Mouse (Mus musculus) neural tube, embryonic 15.5 days (tissue): ENCODE results near the gene Alox5. TPM values are rescaled to one million over a fixed set of nuclear protein-coding genes. Genes with fewer than 3 reads are reported as not detected.

Experiments used
- ATAC-seq: fragments of 200-750 bp; cut with Nextera tagmentation; 2 replicates; pipeline ENCODE4 v1.8.0; 2017; ENCODE audit warnings: mild to moderate bottlenecking, moderate TSS enrichment, moderate library complexity; ENCODE audit not compliant: low FRiP score
- H3K27ac ChIP-seq: fragments of 300-500 bp; sonication (generic); replicated peaks from 2 replicates; pipeline ENCODE4 v1.5.1; 2015; ENCODE audit warnings: mild to moderate bottlenecking, inconsistent platforms
- H3K27me3 ChIP-seq: fragments of 300-500 bp; sonication (generic); replicated peaks from 2 replicates; pipeline ENCODE4 v1.6.1; 2015; ENCODE audit warnings: inconsistent platforms
- H3K36me3 ChIP-seq: fragments of 300-500 bp; sonication (generic); 2 replicates; pipeline ENCODE4 v1.6.1; 2015; ENCODE audit warnings: inconsistent platforms
- H3K4me1 ChIP-seq: fragments of 300-500 bp; sonication (generic); 2 replicates; pipeline ENCODE4 v1.6.1; 2015; ENCODE audit warnings: inconsistent platforms
- H3K4me2 ChIP-seq: fragments of 300-500 bp; sonication (generic); 2 replicates; pipeline ENCODE4 v1.6.1; 2015; ENCODE audit warnings: inconsistent platforms, mild to moderate bottlenecking, moderate library complexity
- H3K4me3 ChIP-seq: fragments of 300-500 bp; sonication (generic); replicated peaks from 2 replicates; pipeline ENCODE4 v1.5.1; 2015; ENCODE audit warnings: mild to moderate bottlenecking, inconsistent platforms
- H3K9ac ChIP-seq: fragments of 300-500 bp; sonication (generic); replicated peaks from 2 replicates; pipeline ENCODE4 v1.6.1; 2015; ENCODE audit warnings: mild to moderate bottlenecking, inconsistent platforms
- H3K9me3 ChIP-seq: fragments of 300-500 bp; sonication (generic); replicated peaks from 2 replicates; pipeline ENCODE4 v1.6.1; 2016; ENCODE audit warnings: inconsistent platforms
- WGBS: fragments of 180-500 bp; shearing (Covaris S2); methylation state at CpG from one replicate; pipeline ENCODE4 v1.1.7; 2015; ENCODE audit warnings: mixed read lengths; 5-methylcytosine and 5-hydroxymethylcytosine counted together
- polyA plus RNA-seq: library from polyadenylated mRNA; unstranded; fragments of >200 nt; fragmentation: Nextera tagmentation; extraction: Ambion mirVana; gene quantifications from 2 replicates; pipeline ENCODE4 v1.2.1, GENCODE M21; 2015

The Alox5 gene
- polyA plus RNA-seq, 1 experiment from 2014 or later: 0.82 TPM

- no peak overlapping the region for H3K4me2 ChIP-seq
- H3K9me3 ChIP-seq: no peaks in the 10 kb centered on the region
- no peak for ATAC-seq
- no peaks in the 10 kb centered on the region for H3K36me3 ChIP-seq
- no peak overlapping the region for H3K27ac ChIP-seq
- no peak overlapping the region for H3K4me3 ChIP-seq
- no peaks in the 10 kb centered on the region for H3K27me3 ChIP-seq
- peaks cover 18% of the 10 kb centered on the region for H3K4me1 ChIP-seq
- H3K9ac ChIP-seq: no peak overlapping the region
- WGBS: 66% methylated on average over 2 of the region's 2 CpGs
These were observed 79.4 kb downstream of the Alox5 start for GRCm38 (mm10) chr6:116381605-116382004.

DNA sequence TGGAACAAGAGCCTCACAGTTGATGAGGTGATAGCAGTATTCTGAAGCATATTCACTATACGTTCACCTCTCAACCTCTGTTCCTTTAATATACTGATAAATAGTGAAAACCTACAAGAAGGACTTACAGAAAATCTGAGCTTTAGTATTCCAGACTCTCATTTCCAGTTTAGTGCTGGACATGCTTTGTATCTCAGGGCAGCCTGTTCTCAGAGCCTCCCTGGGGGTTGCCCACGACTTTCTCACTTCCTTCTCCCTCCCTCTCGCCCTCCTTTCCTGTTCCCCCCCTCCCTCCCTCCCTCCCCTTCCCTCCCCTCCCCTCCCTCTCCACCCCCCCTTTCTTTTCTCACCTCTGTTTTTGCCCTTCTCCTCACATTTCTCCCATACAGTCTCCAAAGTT is 80.8 kb downstream of the Alox5 start:
- 59% methylated on average over 3 of the region's 3 CpGs for WGBS
- no peak for ATAC-seq
- H3K9ac ChIP-seq: no peak overlapping the region

GRCm38 (mm10) chr6:116378892-116379291 is 82.1 kb downstream of the Alox5 start:
- Histone ChIP-seq H3K4me2 (no peak overlapping the region), H3K4me1 (peaks cover 10% of the 10 kb centered on the region), H3K4me3 (no peak overlapping the region), H3K27ac (no peak overlapping the region), H3K9me3 (no peaks in the 10 kb centered on the region), H3K36me3 (no peaks in the 10 kb centered on the region), H3K9ac (no peak overlapping the region), H3K27me3 (no peaks in the 10 kb centered on the region)
- ATAC-seq: no peak
- WGBS: 87% methylated on average over 7 of the region's 7 CpGs

More for the DNA sequence above, 80.8 kb downstream of the Alox5 start:
- peaks cover 7% of the 10 kb centered on the region for H3K4me1 ChIP-seq
- no peaks in the 10 kb centered on the region for H3K36me3 ChIP-seq
- H3K27ac ChIP-seq: no peak overlapping the region
- H3K9me3 ChIP-seq: no peaks in the 10 kb centered on the region
- H3K27me3 ChIP-seq: no peaks in the 10 kb centered on the region
- no peak overlapping the region for H3K4me3 ChIP-seq
- H3K4me2 ChIP-seq: no peak overlapping the region

- Histone ChIP-seq H3K4me3 (no peak overlapping the region), H3K27me3 (no peaks in the 10 kb centered on the region), H3K36me3 (no peaks in the 10 kb centered on the region), H3K4me2 (no peak overlapping the region), H3K27ac (no peak overlapping the region), H3K4me1 (0 out of 2 replicates have a peak, but pooled peaks cover 5% of the 10 kb centered on the region), H3K9me3 (no peaks in the 10 kb centered on the region), H3K9ac (no peak overlapping the region)
- ATAC-seq: no peak
These were observed 86.4 kb downstream of the Alox5 start for GRCm38 (mm10) chr6:116374618-116375017.

DNA sequence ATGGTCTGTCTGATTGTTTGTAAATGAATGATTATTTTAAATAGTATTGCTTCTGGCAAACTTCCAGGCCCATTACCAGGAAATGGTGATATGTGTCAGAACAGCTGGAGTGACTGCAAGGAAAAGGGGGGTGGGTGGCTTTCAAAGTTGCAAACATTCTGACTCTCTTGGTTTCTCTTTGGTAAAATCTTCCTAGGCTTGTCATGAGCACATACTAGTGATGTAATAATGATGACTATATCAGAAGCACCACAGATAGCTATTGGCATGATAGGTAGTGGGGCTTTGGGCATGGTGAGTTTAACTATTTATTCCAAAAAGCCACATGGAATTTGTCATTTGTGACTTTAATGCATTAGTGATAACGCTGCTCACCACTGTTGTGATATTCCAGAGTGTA is 86.8 kb downstream of the Alox5 start:
- Histone ChIP-seq H3K27ac (no peak overlapping the region), H3K4me3 (no peak overlapping the region), H3K4me1 (0 out of 2 replicates have a peak, but pooled peaks cover 5% of the 10 kb centered on the region), H3K36me3 (no peaks in the 10 kb centered on the region), H3K9me3 (no peaks in the 10 kb centered on the region), H3K27me3 (no peaks in the 10 kb centered on the region), H3K4me2 (no peak overlapping the region), H3K9ac (no peak overlapping the region)
- WGBS: 88% methylated on average over 1 of the region's 1 CpGs
- ATAC-seq: no peak

DNA sequence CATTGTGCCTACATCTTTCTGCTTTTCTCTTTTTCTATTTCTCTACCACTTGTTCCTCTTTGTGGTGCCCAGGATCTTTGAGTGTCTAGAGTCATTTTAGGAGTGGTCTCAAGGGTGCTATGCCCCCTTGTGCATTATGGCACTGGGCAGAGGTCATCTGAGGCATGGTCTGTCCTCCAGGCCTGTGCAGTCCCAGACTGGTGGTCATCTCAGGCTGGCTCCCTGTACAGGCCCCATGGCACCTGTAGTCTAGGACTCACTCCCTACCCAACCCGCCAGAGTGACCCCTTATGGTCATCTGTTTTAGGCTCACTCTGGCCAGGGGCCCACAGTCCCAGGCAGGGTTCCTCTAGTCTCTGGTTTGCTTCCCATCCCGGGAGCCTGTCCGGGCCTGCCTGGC is 89.5 kb downstream of the Alox5 start:
- no peak overlapping the region for H3K9ac ChIP-seq
- no peak for ATAC-seq
- no peaks in the 10 kb centered on the region for H3K36me3 ChIP-seq
- 97% methylated on average over 3 of the region's 3 CpGs for WGBS
- 0 out of 2 replicates have a peak, but pooled peaks cover 5% of the 10 kb centered on the region for H3K4me1 ChIP-seq
- H3K4me3 ChIP-seq: no peak overlapping the region
- H3K9me3 ChIP-seq: no peaks in the 10 kb centered on the region
- no peaks in the 10 kb centered on the region for H3K27me3 ChIP-seq
- H3K27ac ChIP-seq: no peak overlapping the region
- no peak overlapping the region for H3K4me2 ChIP-seq

- Histone ChIP-seq H3K27me3 (no peaks in the 10 kb centered on the region), H3K4me1 (0 out of 2 replicates have a peak, but pooled peaks cover 5% of the 10 kb centered on the region), H3K9me3 (no peaks in the 10 kb centered on the region), H3K4me2 (no peak overlapping the region), H3K27ac (no peak overlapping the region), H3K36me3 (no peaks in the 10 kb centered on the region), H3K4me3 (no peak overlapping the region), H3K9ac (no peak overlapping the region)
- ATAC-seq: no peak
- WGBS: 91% methylated on average over 6 of the region's 6 CpGs
These were observed 90.6 kb downstream of the Alox5 start for GRCm38 (mm10) chr6:116370216-116370976.

GRCm38 (mm10) chr6:116369811-116370210 is 91.2 kb downstream of the Alox5 start:
- no peak overlapping the region for H3K9ac ChIP-seq
- H3K9me3 ChIP-seq: no peaks in the 10 kb centered on the region
- 0 out of 2 replicates have a peak, but pooled peaks cover 5% of the 10 kb centered on the region for H3K4me1 ChIP-seq
- H3K27ac ChIP-seq: no peak overlapping the region
- no peak overlapping the region for H3K4me2 ChIP-seq
- H3K36me3 ChIP-seq: no peaks in the 10 kb centered on the region
- ATAC-seq: no peak
- no peak overlapping the region for H3K4me3 ChIP-seq
- WGBS: 93% methylated on average over 1 of the region's 1 CpGs
- H3K27me3 ChIP-seq: no peaks in the 10 kb centered on the region

- no peak overlapping the region for H3K4me3 ChIP-seq
- no peak overlapping the region for H3K9ac ChIP-seq
- H3K4me1 ChIP-seq: no peaks in the 10 kb centered on the region
- ATAC-seq: no peak
- H3K36me3 ChIP-seq: no peaks in the 10 kb centered on the region
- no peak overlapping the region for H3K4me2 ChIP-seq
- 66% methylated on average over 11 of the region's 11 CpGs for WGBS
- H3K27ac ChIP-seq: no peak overlapping the region
- no peaks in the 10 kb centered on the region for H3K27me3 ChIP-seq
- no peaks in the 10 kb centered on the region for H3K9me3 ChIP-seq
These were observed 93.0 kb downstream of the Alox5 start for GRCm38 (mm10) chr6:116367971-116368370.

DNA sequence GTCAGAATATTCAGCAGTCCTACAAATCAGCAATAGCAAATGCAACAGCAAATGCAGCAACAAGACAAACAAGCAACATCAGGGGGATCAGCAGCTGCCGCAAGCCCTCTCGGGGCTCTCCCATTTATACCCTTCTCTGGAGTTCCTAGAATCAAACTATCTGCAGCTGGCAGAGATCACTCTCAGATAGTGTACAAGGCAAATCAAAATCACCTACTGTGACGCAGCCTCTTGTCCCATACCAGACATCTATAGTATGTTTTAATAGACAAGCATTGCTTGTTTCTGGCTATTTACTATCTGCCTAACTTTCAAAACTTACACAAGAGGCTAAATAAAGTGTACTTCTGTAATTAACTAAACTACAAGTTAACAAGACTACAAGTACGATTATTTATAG is 99.0 kb downstream of the Alox5 start:
- Histone ChIP-seq H3K9ac (no peak overlapping the region), H3K4me2 (no peak overlapping the region), H3K27ac (no peak overlapping the region), H3K4me3 (no peak overlapping the region), H3K4me1 (0 out of 2 replicates have a peak, but pooled peaks cover 2% of the 10 kb centered on the region), H3K9me3 (no peaks in the 10 kb centered on the region), H3K36me3 (no peaks in the 10 kb centered on the region), H3K27me3 (no peaks in the 10 kb centered on the region)
- no peak for ATAC-seq
- 86% methylated on average over 4 of the region's 4 CpGs for WGBS

GRCm38 (mm10) chr6:116361463-116361862 is 99.5 kb downstream of the Alox5 start:
- H3K27ac ChIP-seq: no peak overlapping the region
- H3K4me2 ChIP-seq: no peak overlapping the region
- no peaks in the 10 kb centered on the region for H3K27me3 ChIP-seq
- H3K36me3 ChIP-seq: no peaks in the 10 kb centered on the region
- 0 out of 2 replicates have a peak, but pooled peaks cover 2% of the 10 kb centered on the region for H3K4me1 ChIP-seq
- no peak for ATAC-seq
- no peak overlapping the region for H3K9ac ChIP-seq
- no peaks in the 10 kb centered on the region for H3K9me3 ChIP-seq
- no peak overlapping the region for H3K4me3 ChIP-seq
- WGBS: 90% methylated on average over 3 of the region's 3 CpGs
